Mouse (Mus musculus): ENCODE results near the gene Vdr.

Gene Vdr

DNA sequence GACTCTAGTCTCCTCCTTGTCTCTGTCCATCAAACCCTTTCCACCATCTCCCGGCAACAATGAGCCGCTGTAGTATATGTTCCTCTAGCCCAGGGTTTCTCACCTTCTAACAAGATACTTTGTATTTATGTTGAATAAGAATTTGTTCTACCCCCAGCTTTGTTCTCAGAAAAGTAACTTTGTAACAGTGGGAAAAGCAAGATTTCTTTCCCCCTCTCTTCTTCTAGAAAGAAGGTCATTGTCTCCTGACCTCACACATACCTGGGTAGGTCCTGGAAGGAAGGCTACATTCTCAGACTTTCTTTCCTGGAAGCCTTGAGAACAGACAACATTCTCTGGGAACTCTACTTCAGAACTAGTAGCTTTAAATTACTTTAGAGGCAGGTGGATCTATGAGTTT, at the start of gene Vdr:
TSS of gene Vdr (minus strand) at position 101 of the 400 bp plus-strand sequence.
- DNase-seq: no peak

DNA sequence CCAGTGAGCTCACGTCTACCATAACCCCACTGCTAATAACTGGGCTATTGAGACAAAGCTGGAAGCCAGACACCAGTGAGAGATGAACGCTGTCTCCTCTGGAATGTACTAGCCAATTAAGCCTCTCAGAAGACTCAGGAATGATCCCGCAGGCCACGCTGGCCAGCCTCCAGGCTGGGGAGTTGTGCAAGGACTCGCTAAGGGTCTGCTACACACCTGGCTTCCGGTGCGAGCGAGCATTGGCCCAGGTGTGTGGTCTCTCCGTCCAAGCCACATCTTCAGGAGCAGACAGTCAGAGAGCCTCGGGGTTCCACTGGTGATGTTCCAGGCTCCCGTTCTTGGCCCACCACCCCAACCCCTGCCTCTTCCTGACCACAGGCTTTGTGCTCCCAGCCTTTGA, 46.0 kb upstream of the Vdr start:
- DNase-seq: no peak

DNA sequence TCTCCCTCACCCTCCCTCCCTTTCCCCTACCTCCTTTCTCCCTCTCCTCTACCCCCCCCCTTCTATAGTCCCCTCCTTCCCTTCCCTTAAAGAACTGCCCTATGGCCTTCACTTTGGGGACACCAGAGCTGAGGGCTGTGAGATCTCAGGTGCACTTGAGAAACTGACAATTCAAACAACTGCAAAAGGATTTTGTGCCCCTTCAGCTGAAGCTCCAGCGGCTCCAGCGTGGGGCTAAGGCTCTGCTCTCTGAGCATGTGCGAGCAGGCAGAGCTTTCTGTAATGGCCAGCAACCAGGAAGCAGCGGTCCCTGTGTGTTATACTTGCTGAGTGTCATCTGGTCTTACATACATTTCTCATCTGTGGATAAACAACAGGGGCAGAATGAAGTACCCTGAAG, 45.3 kb upstream of the Vdr start:
- DNase-seq: no peak

DNA sequence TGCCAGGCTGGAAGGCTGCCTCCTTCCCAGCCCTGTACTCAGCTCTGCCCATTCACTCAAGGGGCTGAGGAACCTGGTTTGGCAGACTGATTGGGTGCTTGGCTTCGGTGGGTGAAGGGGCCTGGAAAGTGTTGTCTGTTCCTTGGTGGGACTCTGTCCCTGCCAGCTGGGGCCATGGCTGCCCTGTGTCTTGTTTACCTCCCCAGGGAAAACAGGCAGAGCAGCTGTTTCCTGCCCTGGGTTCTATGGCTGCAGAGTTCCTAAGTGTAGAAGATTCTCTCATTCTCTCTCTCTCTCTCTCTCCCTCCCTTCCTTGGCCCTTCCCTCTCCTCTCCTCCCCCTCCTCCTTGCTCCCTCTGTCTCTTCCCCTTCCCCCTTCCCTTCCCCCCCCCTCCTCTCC, 44.9 kb upstream of the Vdr start:
- DNase-seq: no peak

- DNase-seq: no peak
Observed at GRCm38 (mm10) chr15:97954671-97955070, 44.2 kb upstream of the Vdr start.

DNA sequence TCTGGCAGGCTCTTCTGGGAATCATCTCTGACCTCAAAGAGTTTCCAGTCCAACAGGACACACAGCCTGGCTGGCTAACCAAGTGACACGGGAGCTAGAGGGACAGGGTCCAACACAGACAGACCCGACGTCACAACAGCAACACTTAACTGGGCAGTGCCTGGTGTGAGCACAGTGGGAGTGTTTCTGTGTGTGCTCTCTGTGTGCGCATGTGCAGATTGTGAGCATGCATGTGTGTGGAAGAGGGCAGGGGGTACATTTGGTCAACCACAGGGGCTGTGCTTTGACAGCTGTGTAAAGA, 42.4 kb upstream of the Vdr start:
- DNase-seq: no peak

DNA sequence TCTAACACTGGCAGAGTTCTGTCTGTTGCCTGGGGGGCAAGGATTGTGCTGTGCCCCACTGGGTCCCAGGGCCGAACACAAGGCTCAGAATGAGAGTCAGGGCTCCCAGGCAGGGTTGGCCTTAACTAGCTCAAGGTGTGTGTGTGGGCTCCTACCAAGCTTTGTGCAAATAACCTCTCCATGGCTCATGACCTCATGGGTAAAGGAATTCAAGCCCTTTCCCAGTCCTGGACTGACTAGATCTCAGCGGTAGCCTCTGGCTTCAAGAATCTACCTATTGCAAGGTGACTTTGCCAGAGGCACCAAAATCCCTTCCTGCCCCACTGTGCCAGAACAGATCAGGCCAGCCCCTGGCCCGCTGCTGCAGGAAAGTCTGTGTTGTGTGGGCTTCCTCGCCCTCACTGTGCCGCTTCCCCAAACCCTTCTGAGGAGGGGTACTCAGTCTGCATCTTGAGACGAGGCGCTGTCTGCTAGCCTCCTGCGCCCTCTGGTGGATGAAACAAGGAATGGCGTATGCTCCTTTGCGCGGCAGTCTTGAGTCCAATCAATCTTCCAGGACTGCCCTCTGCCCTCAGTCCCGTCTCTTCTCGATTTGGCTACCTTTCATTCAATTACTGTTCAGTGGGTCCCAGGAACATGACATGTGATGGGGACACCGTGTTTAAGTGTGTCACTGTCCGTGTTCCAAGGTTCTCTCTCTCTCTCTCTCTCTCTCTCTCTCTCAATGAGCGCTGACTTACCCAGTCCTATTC, 41.9 kb upstream of the Vdr start:
- DNase-seq: peak; percentile 74

DNA sequence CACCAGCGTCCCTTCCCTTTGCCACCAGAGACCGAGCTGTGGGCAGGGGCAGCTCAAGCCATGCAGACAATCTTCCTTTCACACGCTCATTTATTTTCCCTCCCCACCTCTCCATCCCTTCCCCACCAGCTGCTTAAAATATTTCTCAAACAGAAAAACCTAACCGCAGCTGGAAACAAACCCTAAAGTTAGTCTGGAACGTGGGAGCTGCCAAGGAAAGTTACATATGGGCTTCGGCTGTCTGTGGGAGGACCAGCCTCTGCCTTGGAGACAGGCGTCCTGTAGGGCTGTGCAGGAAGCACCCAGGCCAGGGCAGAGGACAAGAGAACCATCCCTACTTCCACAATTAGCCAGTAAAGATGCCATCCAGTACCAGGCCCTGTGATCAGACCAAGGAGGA, 39.8 kb upstream of the Vdr start:
- DNase-seq: no peak

DNA sequence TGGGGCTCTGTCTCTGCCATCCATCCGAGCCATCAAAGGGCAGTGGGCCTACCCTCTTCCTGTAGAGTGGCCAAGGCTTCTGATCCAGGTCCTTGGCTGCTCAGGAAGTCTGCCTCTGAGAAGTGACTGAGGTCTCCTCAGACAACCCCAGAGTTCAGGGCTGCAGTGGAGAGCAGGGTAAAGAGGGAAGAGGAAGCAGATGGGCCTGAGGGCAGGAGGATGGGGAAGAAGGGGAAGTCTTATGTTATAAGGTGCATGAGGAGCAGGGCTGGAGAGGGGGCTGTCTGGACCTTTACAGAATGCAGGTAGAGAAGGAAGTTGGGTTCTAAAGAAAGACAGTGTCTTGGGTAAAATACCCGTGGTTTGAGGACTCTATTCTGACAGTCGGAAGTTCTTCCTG, 39.3 kb upstream of the Vdr start:
- no peak for DNase-seq

GRCm38 (mm10) chr15:97948720-97949119, 38.3 kb upstream of the Vdr start:
- no peak for DNase-seq

DNA sequence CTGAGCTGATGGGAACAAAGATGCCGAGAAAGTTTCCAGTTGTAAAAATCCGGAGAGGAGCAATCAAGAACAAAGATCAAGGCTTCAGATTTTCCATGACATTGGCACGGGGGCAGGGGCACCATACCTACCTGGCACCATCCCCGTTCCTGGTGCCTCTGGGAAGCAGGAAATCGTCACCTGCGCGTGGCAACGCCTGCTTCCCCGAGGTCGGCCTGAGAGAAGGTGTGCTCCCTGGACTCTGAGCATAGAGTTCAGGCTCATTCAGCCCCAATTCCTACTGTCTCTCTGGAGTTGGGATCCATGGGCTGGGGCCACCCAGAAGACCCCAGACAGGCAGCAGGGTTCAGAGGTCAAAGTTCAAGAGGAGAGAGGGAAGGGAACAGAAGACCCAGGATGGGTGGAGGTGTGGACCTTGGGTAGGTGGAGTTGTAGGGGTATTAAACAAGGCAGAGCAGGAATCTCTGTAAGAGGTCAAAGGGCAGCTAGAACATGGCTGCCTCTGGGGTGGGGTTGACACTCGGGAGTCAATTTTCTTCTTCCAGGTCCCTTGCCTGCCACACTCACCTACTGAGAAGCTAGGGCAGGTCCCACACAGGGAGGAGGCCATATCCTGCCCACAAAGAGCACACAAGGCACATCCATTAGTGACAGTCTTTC, 35.4 kb upstream of the Vdr start:
- DNase-seq: peak; percentile 45

- peak; percentile 62 for DNase-seq
Observed at GRCm38 (mm10) chr15:97944919-97945574, 34.6 kb upstream of the Vdr start.

- DNase-seq: peak; percentile 86
Observed at GRCm38 (mm10) chr15:97943356-97943755, 32.9 kb upstream of the Vdr start.

- no peak for DNase-seq
Observed at GRCm38 (mm10) chr15:97942538-97942937, 32.1 kb upstream of the Vdr start.

DNA sequence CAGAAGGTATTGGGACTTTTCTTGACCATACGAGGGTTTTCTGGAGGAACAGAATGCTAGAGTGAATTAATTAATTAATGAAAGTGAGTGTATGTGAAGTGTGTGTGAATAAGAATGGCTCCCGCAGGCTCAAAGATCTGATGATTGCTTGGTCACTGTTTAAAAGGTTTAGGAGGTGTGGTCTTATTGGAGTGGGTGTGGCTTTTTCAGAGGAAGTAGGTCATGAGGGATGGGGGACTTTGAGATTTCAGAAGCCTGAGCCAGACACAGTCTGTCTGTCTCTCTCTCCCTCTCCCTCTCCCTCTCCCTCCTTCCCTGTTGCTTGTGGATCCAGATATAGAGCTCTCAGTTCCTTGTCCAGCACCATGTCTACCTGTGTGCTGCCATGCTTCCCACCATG, 30.9 kb upstream of the Vdr start:
- no peak for DNase-seq

- no peak for DNase-seq
Observed at GRCm38 (mm10) chr15:97940088-97940487, 29.7 kb upstream of the Vdr start.

DNA sequence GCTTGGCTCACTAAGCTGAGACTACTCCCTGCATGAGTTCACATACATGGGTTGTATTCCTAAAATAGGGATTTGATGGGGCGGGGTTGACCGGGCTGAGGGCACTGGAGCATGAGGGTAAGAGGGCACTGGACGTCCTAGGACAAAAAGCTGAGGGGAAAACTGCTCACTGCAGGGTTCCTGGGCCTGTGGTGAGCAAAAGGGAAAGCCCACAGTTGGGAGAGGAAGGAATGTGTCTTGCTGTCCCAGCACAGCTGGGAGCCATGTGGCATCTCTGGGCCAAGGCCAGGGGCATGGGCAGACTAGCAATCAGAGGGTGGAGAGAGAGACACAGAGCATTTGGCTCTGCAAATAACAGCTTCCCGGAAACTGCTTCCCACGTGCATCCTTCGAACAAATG, 28.1 kb upstream of the Vdr start:
- peak; percentile 48 for DNase-seq

DNA sequence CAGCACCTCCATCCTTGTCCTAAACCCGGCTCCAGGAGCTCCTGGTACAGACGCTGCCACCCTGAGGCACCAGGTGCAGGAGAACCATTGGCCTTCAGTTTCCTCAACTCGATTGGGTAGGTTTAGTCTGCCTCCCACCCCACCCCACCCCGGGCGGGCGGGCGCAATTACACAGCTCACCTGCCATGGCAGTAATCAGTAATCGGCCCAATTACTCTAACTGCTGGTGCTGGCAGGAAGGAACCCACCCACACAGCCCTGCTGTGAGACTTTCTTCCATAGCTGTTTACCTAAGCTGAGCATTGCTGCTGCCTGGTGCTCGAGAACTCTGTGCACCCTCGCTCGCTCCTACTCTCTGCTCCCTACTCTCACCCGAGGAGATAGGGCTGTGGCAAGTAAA, 22.0 kb upstream of the Vdr start:
- DNase-seq: peak; percentile 35

DNA sequence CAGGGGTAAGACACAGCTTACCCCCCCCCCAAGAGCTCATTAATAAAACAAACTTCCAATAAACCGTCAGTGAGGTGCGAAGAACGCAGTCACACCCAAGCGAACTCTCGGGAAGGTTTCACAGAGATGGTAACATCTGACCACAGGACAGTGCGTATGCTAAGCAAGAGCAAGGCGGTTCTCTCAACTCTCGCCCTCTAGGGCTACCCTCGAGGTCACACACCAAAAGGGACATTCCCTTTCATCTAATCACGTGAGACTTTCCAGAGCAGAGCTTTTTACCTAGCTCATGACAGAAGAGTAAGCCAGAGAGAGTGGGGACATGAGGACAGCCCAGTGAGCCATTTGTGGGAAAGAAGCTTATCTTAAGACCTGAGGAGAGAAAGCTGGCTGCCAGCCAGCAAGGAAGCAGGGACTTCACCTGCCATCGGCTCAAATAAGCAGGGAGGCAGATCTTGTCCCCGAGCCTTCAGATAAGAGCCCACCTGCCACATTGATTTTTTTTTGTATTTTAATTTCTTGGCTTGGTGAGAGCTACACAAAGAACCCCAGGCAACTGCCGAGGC, 18.9 kb upstream of the Vdr start:
- DNase-seq: no peak

- DNase-seq: no peak
Observed at GRCm38 (mm10) chr15:97927821-97928220, 17.4 kb upstream of the Vdr start.

DNA sequence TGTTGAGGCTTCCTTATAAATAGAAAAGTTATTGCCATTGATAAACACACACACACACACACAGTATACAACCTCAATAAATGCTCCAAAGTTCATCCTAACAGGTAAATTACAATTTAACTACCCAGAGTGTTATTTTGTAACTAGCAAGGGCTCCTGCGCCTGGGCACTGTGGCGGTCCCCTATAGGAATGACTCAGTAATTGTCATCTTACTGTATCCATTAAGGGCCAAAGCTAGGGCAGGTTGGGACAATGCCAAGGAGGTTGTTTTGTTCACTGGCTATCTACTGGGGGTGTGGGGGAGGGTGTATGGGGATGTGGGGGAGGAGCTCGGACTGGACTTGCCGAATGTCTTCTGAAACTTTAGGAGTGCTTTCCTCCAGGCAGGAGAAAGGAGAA, 16.6 kb upstream of the Vdr start:
- peak; percentile 79 for DNase-seq

GRCm38 (mm10) chr15:97922421-97922820, 12.0 kb upstream of the Vdr start:
- no peak for DNase-seq

DNA sequence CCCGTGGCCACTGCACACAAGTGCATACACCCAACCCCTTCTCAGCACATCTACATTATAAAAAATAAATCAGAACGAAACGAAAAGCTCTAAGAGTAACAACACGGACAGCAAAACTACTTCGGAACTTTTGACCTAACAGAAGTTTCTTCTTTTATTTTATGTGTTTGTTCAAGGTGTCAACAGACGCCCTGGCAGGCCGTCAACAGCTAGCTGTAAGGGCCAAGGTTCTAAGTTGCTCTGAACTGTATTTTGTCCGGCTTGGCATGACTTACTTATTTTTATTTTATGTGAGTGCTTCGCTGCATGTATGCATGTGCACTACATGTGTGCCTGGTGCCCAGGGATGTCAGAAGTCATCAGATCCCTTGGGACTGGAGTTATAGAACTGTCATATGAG, 11.4 kb upstream of the Vdr start:
- DNase-seq: no peak

GRCm38 (mm10) chr15:97920306-97920705, 9.9 kb upstream of the Vdr start:
- no peak for DNase-seq

Data from kidney, postnatal 14 days (tissue).